Mouse (Mus musculus) heart, adult 11 months (tissue): ENCODE measurements around the gene Ndufv1.
A peak's percentile ranks its signal among the peaks of the same experiment; 100 is the strongest.
"Not testable (repeated sequence)": the region's sequence is repeated elsewhere in the genome, so short reads cannot be mapped to it uniquely, and the experiment has no call there.

Source experiments
- DNase-seq: peaks from one replicate; pipeline ENCODE4 v3.0.0; 2022

Ndufv1 gene

DNA sequence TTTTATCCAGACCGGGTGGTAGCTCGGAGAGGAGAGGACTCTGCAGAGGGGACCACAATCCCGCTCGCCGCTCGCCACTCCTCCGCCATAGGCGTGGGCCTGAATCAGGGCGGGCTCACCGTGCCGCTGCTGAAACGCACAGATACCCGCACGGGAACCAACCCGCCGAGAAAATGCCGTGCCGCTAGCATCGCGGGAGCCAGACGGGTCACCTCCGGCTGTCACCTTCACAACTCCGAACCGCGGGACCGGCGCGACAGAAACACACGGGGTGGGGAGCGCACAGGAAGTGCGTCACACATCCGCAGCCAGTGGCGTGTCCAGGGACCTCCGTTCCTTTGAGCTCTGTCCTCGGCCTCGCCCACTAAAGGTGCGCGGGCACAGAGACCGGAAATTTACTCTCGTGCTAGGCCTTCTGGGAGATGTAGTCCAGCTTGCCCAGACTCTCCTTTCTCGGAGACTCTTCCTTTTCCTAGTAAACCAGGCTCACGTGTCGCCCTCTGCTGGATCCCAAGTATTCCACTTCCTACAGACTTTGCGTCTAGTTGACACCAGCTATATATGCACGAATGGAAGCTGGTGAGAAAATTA, at the start of gene Ndufv1:
Gene Ndufv1, minus strand, starts transcription at position 375 of the 591 bp plus-strand sequence.
- peak; percentile 100 for DNase-seq

- DNase-seq: peak; percentile 83
Observed at GRCm38 (mm10) chr19:4060899-4061465, 48.4 kb upstream of the Ndufv1 start.

DNA sequence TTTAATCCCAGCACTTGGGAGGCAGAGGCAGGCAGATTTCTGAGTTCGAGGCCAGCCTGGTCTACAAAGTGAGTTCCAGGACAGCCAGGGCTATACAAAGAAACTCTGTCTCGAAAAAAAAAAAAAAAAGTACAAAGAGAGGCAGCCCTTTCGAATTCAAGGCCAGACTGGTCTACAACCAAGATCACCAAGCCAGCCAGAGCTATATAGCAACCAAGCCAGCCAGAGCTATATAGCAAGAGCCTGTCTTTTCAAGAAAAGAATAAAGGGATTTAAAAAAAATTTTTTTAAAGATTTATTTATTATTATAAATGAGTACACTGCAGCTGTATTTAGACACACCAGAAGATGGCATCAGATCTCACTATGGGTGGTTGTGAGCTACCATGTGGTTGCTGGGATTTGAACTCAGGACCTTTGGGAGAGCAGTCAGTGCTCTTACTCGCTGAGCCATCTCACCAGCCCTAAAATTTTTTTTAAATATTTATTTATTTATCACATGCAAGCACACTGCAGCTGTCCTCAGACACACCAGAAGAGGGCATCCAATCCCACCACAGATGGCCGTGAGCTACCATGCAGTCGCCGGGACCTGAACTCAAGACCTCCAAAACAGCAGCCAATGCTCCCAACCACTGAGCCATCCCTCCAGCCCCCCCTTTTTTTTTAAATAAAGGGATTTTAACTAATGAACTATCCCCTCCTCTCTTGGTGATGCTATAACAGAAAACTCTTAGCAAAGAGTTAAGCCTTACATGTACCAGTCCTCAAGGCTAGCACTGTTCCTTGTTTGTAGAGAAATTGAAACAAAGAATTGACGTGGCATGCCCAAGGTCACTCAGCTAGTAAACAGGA, 47.7 kb upstream of the Ndufv1 start:
- peak; percentile 58 for DNase-seq

DNA sequence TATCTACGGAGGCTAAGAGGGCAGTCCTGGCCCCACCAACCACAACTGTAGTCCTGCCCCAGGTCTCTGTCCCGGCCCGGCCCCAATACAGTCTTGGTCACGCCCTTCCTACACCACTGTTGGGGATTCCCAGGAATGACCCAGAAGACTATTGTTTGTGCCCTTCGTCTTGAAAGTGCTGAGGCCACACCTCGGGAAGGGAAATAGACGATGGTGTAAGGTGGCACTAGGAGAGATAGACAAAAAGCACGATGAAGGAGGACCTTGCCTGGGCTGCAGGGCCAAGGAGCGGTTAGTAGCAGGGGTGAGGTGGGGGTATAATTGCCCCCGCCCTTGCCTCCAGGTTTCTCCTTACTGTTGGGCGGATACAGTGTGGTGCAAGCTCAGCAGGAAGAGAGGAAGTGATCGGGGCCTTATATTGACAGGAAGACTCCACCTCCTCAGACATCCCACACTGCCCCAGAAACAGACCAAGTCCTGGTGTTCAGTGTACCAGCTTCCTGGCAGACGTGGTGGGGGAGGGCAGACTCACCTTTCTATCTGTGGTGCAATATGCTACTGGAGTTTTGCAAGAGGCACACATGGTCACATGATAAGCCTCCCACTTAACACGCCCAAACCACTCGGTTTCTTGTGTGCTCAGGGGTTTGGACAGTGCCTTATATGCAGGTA, 46.6 kb upstream of the Ndufv1 start, which contains the start of gene Gstp3:
Gene Gstp3, minus strand, starts transcription at position 501 of the 672 bp plus-strand sequence.
- peak; percentile 85 for DNase-seq

DNA sequence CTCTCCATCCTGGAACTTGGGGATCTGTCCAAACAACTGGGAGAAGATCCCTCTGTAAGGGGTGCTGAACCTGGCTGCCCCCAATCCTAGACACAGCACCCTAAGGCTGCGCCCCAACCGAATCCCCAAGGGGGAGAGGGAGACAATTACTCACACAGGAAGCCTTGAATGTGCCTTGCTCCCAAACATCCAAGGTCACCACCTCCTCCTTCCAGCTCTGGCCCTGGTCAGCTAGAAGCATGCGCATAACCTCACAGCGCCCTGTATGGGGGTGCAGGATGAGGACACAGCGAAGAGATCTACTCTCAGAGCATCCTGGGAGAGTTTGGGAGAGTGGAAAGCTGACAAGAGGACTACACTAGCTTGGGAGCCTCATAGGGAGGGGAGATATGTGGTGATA, 46.0 kb upstream of the Ndufv1 start:
- DNase-seq: peak; percentile 88

- DNase-seq: peak; percentile 78
Observed at GRCm38 (mm10) chr19:4057962-4058361, 45.4 kb upstream of the Ndufv1 start.

DNA sequence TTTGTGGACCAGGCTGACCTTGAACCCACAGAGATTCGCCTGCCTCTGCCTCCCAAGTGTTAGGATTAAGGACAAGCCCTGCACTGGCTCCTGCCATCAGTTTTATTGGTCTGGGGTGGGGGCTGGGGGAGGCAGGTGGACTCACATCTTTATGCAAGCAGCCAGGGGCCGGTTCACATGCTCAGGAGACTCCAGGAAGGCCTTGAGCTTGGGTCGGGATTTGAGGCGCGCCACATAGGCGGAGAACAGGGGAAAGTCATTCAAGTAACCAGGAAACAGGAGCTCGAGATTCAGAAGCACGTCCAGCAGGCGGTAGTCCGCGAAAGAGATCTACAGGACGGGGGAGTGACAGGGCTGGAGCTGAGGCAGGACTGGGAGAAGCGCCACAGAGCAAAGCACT, 44.8 kb upstream of the Ndufv1 start:
- no peak for DNase-seq

GRCm38 (mm10) chr19:4056727-4057126, 44.1 kb upstream of the Ndufv1 start:
- DNase-seq: peak; percentile 96

GRCm38 (mm10) chr19:4055947-4056693, 43.5 kb upstream of the Ndufv1 start:
- no peak for DNase-seq

DNA sequence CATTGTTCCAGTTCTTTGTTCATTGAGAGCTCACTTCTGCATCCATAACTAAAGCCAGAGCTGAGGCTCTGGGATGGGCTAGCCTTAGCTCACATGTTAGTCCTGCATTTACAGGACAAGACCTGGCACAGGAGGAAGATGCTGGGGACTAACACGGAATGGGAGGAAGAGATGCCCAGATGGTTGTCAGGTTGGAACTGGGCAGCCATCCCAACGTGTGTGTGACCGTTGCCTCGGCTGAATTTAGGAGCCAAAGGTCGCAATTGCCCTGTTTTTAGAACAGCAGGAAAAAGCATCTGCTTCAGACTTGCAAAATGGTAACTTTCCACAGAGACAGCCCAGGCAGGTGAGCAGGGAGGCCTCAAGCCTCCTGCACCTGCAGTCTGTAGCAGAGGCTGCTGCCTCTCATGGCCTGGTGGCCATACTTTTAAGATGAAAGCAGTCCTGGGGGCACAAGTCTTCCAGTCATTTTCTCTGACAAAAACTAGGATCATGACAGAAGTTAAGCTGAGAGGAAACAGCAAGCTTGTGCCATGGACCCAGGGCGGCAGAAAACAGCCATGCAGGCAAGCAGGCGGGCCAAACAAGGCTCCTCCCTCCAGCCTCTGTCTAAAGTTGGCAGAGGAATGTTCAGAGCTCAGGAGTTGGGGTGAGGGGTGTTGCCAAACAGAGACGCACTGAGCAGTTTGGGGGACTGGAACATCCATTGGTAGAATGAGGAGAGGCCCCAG, 42.8 kb upstream of the Ndufv1 start:
- peak; percentile 82 for DNase-seq

DNA sequence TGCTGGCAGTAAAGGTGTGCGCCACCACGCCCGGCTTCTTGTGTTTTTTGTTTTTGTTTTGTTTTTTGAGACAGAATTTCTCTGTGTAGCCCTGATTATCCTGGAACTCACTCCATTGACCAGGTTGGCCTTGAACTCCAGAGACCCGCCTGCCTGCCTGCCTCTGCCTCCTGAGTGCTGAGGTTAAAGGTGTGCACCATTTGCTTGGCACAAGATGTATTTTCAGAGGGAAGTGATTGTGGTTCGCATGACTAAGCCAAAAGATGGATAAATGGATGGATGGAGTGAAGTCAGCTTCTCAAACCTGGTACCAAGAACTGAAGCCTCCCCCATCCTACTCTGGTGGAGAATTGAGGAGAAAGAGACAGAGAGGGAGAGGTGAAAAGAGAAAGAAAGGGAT, 42.0 kb upstream of the Ndufv1 start:
- peak; percentile 66 for DNase-seq

DNA sequence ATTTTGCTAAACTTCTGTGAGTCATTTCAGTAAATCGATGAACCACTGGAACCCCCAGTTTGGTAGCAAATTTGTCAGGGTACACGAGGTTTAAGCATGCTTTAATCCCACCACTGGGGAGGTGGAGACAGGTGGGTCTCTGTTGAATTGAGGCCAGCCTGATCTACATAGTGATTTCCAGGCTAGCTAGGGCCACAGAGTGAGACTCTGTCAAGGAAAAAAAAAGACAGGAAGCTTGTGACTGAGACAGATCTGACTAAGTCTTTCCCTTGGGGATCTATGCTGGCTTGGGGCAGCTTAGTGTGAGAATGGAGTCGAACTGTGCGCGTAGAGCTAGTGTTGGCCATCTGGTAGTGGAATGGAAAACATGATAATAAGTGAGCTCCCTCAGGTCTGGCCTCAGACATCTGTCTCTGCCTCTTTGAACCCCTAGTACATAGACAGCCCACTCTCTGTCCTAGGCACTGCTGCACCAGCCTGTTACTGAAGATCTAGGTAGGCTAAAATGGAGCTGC, 40.0 kb upstream of the Ndufv1 start:
- peak; percentile 89 for DNase-seq

DNA sequence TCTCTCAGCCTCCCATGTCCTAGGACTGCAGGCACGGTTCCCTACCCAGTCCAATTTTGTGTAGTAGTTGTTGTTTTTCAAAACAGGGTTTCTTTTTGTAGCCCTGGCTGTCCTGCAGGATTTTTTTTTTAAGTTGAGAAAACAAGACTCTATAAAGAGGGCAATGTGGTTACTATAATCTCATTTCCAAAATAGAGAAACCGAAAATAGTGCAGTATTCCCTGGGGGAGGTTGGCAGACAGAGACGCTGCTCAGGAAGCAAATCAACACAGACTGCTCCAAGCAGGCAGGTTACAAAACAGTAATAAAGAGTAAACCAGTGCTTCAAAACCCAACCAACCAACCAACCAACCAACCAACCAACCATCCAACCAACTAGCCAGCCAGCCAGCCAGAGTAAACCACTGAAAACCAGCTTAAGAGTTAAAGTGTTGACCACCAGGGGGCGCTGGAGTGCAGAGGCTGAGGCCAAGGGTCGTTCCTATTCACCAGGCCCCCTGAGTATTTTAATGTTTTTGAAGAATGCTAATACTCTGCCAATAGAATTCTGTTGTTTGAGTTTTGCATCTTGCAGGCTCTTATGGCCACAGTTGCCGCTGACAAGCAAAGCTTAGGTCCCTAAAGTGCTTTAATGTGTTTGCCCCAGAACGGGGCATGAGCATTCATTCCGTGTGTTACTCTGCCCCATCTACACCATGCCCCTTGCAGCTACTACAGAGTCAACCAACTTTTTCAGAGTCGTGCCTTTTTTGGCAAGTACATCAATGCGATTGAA, 39.3 kb upstream of the Ndufv1 start:
- DNase-seq: peak; percentile 94

DNA sequence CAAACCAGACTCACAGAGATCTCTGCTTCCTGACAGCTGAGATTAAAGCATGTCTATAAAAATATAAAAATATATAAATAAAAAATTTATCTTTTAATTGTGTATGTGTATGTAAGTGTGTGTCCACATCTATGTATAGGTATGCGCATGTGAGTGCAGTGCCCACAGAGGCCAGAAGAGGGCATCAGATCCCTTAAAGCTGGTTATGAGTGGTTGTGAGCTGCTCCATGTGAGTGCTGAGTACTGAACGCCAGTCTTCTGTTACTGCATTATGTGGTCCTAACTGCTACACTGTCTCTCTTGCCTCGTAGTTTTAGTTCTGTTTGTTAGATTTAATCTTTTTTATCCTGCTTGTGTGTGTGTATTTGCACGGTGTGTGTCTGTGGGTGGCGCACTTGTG, 38.4 kb upstream of the Ndufv1 start:
- DNase-seq: peak; percentile 87

GRCm38 (mm10) chr19:4049069-4049468, 36.5 kb upstream of the Ndufv1 start:
- not testable (repeated sequence) for DNase-seq

- DNase-seq: peak; percentile 94
Observed at GRCm38 (mm10) chr19:4047859-4048258, 35.3 kb upstream of the Ndufv1 start.

GRCm38 (mm10) chr19:4046866-4047254, 34.3 kb upstream of the Ndufv1 start:
- DNase-seq: peak; percentile 92

DNA sequence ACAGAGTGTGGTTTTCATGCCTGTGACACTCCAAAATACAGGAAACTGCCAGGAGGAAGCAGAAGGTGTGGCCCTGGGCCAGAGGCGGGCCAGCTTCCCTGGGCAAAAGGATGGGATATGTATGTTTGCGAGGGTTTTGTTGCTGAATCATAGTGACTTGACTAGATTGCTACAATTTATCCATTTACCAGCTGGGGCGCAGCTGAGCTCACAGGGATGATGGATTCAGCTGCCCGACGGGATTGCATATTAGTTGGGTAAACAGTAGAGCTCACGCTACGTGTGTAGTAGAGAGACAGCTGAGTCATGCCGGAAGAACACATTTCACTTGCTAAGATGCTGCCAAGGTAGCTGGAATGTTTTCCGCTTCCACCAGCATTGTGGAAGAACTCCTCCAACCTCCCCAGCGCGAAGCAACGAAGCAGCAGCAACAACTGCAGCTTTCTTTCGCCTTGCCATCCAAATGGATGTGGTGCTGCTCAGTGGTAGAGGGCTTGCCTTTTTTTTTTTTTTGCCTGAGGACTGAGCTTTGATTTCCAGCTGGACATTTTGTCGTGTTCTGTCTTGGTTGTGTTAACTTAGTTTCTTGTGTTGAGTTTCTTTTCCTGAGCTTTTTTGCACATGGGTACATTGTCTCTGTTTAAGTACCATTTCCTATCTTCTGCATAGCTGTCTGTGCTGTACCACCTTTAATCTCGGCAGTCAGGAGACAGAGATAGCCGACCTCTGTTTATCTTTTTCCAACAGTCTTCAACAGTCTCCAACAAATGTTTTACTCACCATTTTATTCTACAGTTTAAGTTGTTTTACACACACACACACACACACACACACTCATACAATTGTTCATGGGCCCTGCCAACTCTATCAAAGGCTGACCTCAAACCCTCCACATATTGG, 33.6 kb upstream of the Ndufv1 start, which contains the start of gene Gstp2:
Gene Gstp2, minus strand, starts transcription at position 58 of the 900 bp plus-strand sequence.
- peak; percentile 99 for DNase-seq

GRCm38 (mm10) chr19:4044109-4044508, 31.5 kb upstream of the Ndufv1 start:
- DNase-seq: not testable (repeated sequence)

DNA sequence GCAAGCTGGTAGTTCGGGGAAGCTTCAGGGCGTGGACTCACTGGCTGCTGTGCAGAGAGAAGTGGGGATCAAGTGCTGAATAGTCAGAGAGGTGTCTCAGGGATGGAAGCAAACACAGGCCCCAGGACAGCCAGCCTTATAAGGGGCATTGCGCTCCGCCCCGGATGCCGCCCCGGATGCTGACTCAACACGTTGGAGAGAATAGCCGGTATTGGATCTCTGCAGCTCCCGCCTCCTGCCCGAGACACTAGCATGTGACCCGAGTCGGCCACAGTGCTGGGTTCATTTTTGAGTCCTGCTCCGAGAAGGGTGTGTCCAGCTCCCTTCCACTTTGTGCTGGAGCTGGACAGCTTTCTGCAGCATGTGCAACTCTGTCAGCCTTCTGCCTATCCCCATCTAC, 29.5 kb upstream of the Ndufv1 start:
- peak; percentile 98 for DNase-seq
